Mouse (Mus musculus) erythroblast, embryonic 14.5 days (primary cell): Measurements from ENCODE around the gene Mars.

Source experiments
- GATA1 ChIP-seq: IDR thresholded peaks from 2 replicates; pipeline ENCODE4 v1.6.1; 2012; ENCODE audit warnings: low read length, inconsistent platforms, mixed read lengths
- TAL1 ChIP-seq: IDR thresholded peaks from 3 replicates; pipeline ENCODE4 v1.6.1; 2012; ENCODE audit warnings: low read length, inconsistent platforms, mixed read lengths

DNA sequence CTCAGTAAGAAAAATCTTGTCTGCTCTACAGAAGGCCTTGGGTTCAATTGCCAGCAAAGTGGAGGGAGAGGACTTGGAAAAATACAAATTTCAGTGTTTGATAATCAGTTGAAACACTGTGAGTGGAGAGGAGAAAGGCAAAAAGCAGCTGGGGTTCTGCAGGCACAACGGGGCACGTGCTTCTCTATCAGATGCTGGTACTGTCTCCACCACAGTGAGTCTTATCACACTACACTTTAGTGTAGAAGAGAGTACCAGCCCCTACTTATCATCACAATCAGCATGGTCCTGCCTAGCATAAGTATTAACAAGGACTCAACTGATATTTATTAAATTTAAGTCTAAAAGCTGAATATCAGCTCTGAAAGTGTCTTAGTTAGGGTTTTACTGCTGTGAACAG is 5.7 kb upstream of the Mars start:
- TF ChIP-seq GATA1 (no peak), TAL1 (no peak)
